Mouse (Mus musculus) liver, embryonic 12.5 days (tissue): Measurements from ENCODE around the gene Elmo1. TPM values are rescaled to one million over a fixed set of nuclear protein-coding genes. Genes with fewer than 3 reads are reported as not detected.
"Not testable (repeated sequence)": the region's sequence is repeated elsewhere in the genome, so short reads cannot be mapped to it uniquely, and the experiment has no call there.

Experiments used
- ATAC-seq: fragments of 200-750 bp; cut with Nextera tagmentation; 2 replicates; pipeline ENCODE4 v1.8.0; 2017; ENCODE audit warnings: moderate number of reproducible peaks, mild to moderate bottlenecking, moderate library complexity
- H3K27ac ChIP-seq: fragments of 300-500 bp; sonication (generic); 2 replicates; pipeline ENCODE4 v1.5.1; 2016; ENCODE audit warnings: mild to moderate bottlenecking
- H3K27me3 ChIP-seq: fragments of 300-500 bp; sonication (generic); replicated peaks from 2 replicates; pipeline ENCODE4 v1.6.1; 2016; ENCODE audit warnings: mild to moderate bottlenecking, moderate library complexity
- H3K36me3 ChIP-seq: fragments of 300-500 bp; sonication (generic); 2 replicates; pipeline ENCODE4 v1.6.1; 2016; ENCODE audit warnings: mild to moderate bottlenecking, moderate library complexity
- H3K4me1 ChIP-seq: fragments of 300-500 bp; sonication (generic); 2 replicates; pipeline ENCODE4 v1.6.1; 2016
- H3K4me2 ChIP-seq: fragments of 300-500 bp; sonication (generic); 2 replicates; pipeline ENCODE4 v1.6.1; 2016; ENCODE audit warnings: mild to moderate bottlenecking, moderate library complexity
- H3K4me3 ChIP-seq: fragments of 300-500 bp; sonication (generic); 2 replicates; pipeline ENCODE4 v1.5.1; 2016; ENCODE audit warnings: mild to moderate bottlenecking, moderate library complexity
- H3K9ac ChIP-seq: fragments of 300-500 bp; sonication (generic); 2 replicates; pipeline ENCODE4 v1.6.1; 2016; ENCODE audit warnings: mild to moderate bottlenecking, moderate library complexity
- H3K9me3 ChIP-seq: fragments of 300-500 bp; sonication (generic); replicated peaks from 2 replicates; pipeline ENCODE4 v1.6.1; 2016; ENCODE audit warnings: mild to moderate bottlenecking, moderate library complexity
- WGBS: fragments of 180-500 bp; shearing (Covaris S2); methylation state at CpG from one replicate; pipeline ENCODE4 v1.1.7; 2016; ENCODE audit not compliant: insufficient replicate concordance; 5-methylcytosine and 5-hydroxymethylcytosine counted together
- polyA plus RNA-seq: library from polyadenylated mRNA; unstranded; fragments of >200 nt; fragmentation: Nextera tagmentation; extraction: Ambion mirVana; gene quantifications from 2 replicates; pipeline ENCODE4 v1.2.1, GENCODE M21; 2016

The Elmo1 gene
- polyA plus RNA-seq, 1 experiment from 2014 or later = 6.2 TPM

GRCm38 (mm10) chr13:20619946-20620345 is 529.5 kb downstream of the Elmo1 start:
- H3K4me3 ChIP-seq = no peak overlapping the region
- H3K36me3 ChIP-seq = no peaks in the 10 kb centered on the region
- no peaks in the 10 kb centered on the region for H3K9me3 ChIP-seq
- H3K27me3 ChIP-seq = no peaks in the 10 kb centered on the region
- no peak overlapping the region for H3K4me2 ChIP-seq
- no peak overlapping the region for H3K27ac ChIP-seq
- no peak overlapping the region for H3K9ac ChIP-seq
- ATAC-seq = no peak
- WGBS = 62% methylated on average over 5 of the region's 5 CpGs
- H3K4me1 ChIP-seq = no peaks in the 10 kb centered on the region

- Histone ChIP-seq H3K4me2 (no peak overlapping the region), H3K9me3 (no peaks in the 10 kb centered on the region; the same call in 1 of the 2 replicates), H3K9ac (no peak overlapping the region), H3K36me3 (no peaks in the 10 kb centered on the region), H3K4me1 (no peaks in the 10 kb centered on the region), H3K27ac (no peak overlapping the region), H3K27me3 (no peaks in the 10 kb centered on the region), H3K4me3 (no peak overlapping the region)
- no peak for ATAC-seq
- 60% methylated on average over 7 of the region's 7 CpGs for WGBS
These were observed 532.9 kb downstream of the Elmo1 start for GRCm38 (mm10) chr13:20623071-20623850.

GRCm38 (mm10) chr13:20627796-20628195 is 537.4 kb downstream of the Elmo1 start:
- no peak overlapping the region for H3K4me2 ChIP-seq
- no peak overlapping the region for H3K4me3 ChIP-seq
- H3K27ac ChIP-seq = no peak overlapping the region
- H3K9ac ChIP-seq = no peak overlapping the region
- H3K36me3 ChIP-seq = no peaks in the 10 kb centered on the region
- no peak for ATAC-seq
- H3K27me3 ChIP-seq = no peaks in the 10 kb centered on the region
- no peaks in the 10 kb centered on the region; the same call in 1 of the 2 replicates for H3K9me3 ChIP-seq
- 66% methylated on average over 6 of the region's 6 CpGs for WGBS
- peaks cover 6% of the 10 kb centered on the region; the same call in 1 of the 2 replicates for H3K4me1 ChIP-seq

GRCm38 (mm10) chr13:20632477-20632876 is 542.1 kb downstream of the Elmo1 start:
- H3K27me3 ChIP-seq = no peaks in the 10 kb centered on the region

DNA sequence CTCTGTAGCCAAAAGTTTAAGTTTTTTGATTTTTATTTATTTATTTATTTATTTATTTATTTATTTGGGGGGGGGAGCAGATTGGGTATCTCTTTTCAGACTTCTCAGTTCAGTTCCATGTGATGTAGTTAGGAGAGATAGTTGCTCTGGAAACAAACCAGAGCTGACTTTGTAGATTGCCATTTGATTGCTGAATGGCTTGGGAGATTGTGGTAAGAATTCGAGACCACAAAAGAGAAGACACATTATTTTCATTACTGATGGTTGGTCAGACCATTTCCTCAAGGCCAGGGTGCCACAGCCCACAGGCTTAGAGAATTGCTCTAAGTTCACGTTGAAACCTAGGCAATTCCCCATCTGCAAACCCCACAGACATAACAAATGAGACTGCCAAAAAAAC is 544.3 kb downstream of the Elmo1 start:
- H3K9ac ChIP-seq, H3K4me3 ChIP-seq, H3K9me3 ChIP-seq, H3K27ac ChIP-seq, ATAC-seq, H3K36me3 ChIP-seq, H3K4me1 ChIP-seq, H3K27me3 ChIP-seq, H3K4me2 ChIP-seq: not testable (repeated sequence)
- 43% methylated on average over 2 of the region's 2 CpGs for WGBS

More at GRCm38 (mm10) chr13:20632477-20632876, 542.1 kb downstream of the Elmo1 start:
- H3K36me3 ChIP-seq = no peaks in the 10 kb centered on the region
- WGBS = 30% methylated on average over 5 of the region's 5 CpGs
- H3K4me3 ChIP-seq = no peak overlapping the region
- peak; percentile 52; the same call in 1 of the 2 replicates for ATAC-seq
- no peak overlapping the region for H3K27ac ChIP-seq
- no peak overlapping the region for H3K4me2 ChIP-seq
- peaks cover 7% of the 10 kb centered on the region; the same call in 1 of the 2 replicates for H3K4me1 ChIP-seq
- no peak overlapping the region for H3K9ac ChIP-seq
- H3K9me3 ChIP-seq = no peaks in the 10 kb centered on the region

DNA sequence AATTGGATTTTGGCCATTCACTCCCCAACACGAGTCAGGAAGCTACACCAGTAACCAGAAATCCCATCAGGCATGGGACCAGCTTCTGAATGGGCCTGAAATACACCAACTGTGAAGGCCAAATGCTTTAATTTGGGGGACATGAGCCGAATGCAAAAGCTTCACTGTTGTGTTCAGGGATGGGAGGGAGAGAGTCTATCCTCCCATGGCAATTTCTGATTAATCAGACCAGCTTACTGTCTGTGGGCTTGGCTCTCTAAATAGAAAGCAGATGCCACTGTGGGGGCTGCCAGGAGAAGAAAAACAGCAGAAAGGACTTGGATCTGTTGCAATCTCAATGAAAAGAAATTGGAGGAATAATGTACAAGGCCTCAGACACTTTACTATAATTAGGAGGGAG is 545.2 kb downstream of the Elmo1 start:
- Histone ChIP-seq H3K9ac (no peak overlapping the region), H3K4me3 (no peak overlapping the region), H3K9me3 (no peaks in the 10 kb centered on the region), H3K27me3 (no peaks in the 10 kb centered on the region), H3K36me3 (no peaks in the 10 kb centered on the region), H3K4me1 (peaks cover 7% of the 10 kb centered on the region; the same call in 1 of the 2 replicates), H3K27ac (no peak overlapping the region), H3K4me2 (no peak overlapping the region)
- ATAC-seq = no peak
- WGBS = 43% methylated on average over 2 of the region's 2 CpGs
